Mouse (Mus musculus) lung, embryonic 14.5 days (tissue): ENCODE results near the gene Triobp. TPM values are rescaled to one million over a fixed set of nuclear protein-coding genes. Genes with fewer than 3 reads are reported as not detected.

Experiments used
- ATAC-seq: fragments of 200-750 bp; cut with Nextera tagmentation; 2 replicates; pipeline ENCODE4 v1.8.0; 2017; ENCODE audit warnings: mild to moderate bottlenecking, moderate TSS enrichment, moderate library complexity; ENCODE audit not compliant: insufficient read depth
- DNase-seq: peaks from one replicate; pipeline ENCODE4 v3.0.0-alpha.2; 2015
- H3K27ac ChIP-seq: fragments of 300-500 bp; sonication (generic); 2 replicates; pipeline ENCODE4 v1.5.1; 2014; ENCODE audit warnings: low read depth, mild to moderate bottlenecking, moderate library complexity
- H3K27me3 ChIP-seq: fragments of 300-500 bp; sonication (generic); 2 replicates; pipeline ENCODE4 v1.6.1; 2014; ENCODE audit warnings: low read length, control low read depth; ENCODE audit not compliant: insufficient read depth
- H3K36me3 ChIP-seq: fragments of 300-500 bp; sonication (generic); 2 replicates; pipeline ENCODE4 v1.6.1; 2014; ENCODE audit warnings: control low read depth; ENCODE audit not compliant: insufficient read depth
- H3K4me1 ChIP-seq: fragments of 300-500 bp; sonication (generic); 2 replicates; pipeline ENCODE4 v1.6.1; 2014; ENCODE audit warnings: antibody characterized with exemption, control low read depth; ENCODE audit not compliant: insufficient read depth
- H3K4me2 ChIP-seq: fragments of 300-500 bp; sonication (generic); 2 replicates; pipeline ENCODE4 v1.6.1; 2014; ENCODE audit warnings: mild to moderate bottlenecking
- H3K4me3 ChIP-seq: fragments of 300-500 bp; sonication (generic); 2 replicates; pipeline ENCODE4 v1.5.1; 2014; ENCODE audit warnings: low read depth, low read length
- H3K9ac ChIP-seq: fragments of 300-500 bp; sonication (generic); 2 replicates; pipeline ENCODE4 v1.6.1; 2014
- H3K9me3 ChIP-seq: fragments of 300-500 bp; sonication (generic); 2 replicates; pipeline ENCODE4 v1.6.1; 2016; ENCODE audit warnings: low read depth, low read length, control low read depth
- CTCF ChIP-seq: IDR thresholded peaks from 2 replicates; pipeline ENCODE4 v1.5.1; 2016; ENCODE audit warnings: antibody characterized with exemption, low read depth
- WGBS: fragments of 180-500 bp; shearing (Covaris S2); extraction: QIAGEN DNeasy Blood & Tissue Kit; methylation state at CpG from one replicate; pipeline ENCODE4 v1.1.7; 2014; 5-methylcytosine and 5-hydroxymethylcytosine counted together
- polyA plus RNA-seq: library from polyadenylated mRNA; unstranded; fragments of >200 nt; fragmentation: Nextera tagmentation; extraction: Ambion mirVana; gene quantifications from 2 replicates; pipeline ENCODE4 v1.2.1, GENCODE M21; 2014

Triobp gene
- polyA plus RNA-seq, 1 experiment from 2014 or later, result 49.2 TPM

GRCm38 (mm10) chr15:78957021-78957420 is 9.5 kb downstream of the Triobp start:
- H3K9ac ChIP-seq, result no peak overlapping the region
- no peaks in the 10 kb centered on the region for H3K27me3 ChIP-seq
- 39% methylated on average over 15 of the region's 15 CpGs for WGBS
- no peak overlapping the region for H3K4me3 ChIP-seq
- H3K27ac ChIP-seq, result no peak overlapping the region; the same call in 1 of the 2 replicates
- H3K9me3 ChIP-seq, result no peaks in the 10 kb centered on the region
- H3K4me1 ChIP-seq, result no peaks in the 10 kb centered on the region
- no peak overlapping the region for H3K4me2 ChIP-seq
- no peak for TF ChIP-seq CTCF
- DNase-seq, result no peak
- H3K36me3 ChIP-seq, result no peaks in the 10 kb centered on the region
- no peak for ATAC-seq

- WGBS, result 79% methylated on average over 11 of the region's 11 CpGs
- H3K9ac ChIP-seq, result no peak overlapping the region
- no peak for ATAC-seq
- no peak overlapping the region for H3K27ac ChIP-seq
- no peak overlapping the region for H3K4me2 ChIP-seq
- H3K36me3 ChIP-seq, result no peaks in the 10 kb centered on the region
- no peaks in the 10 kb centered on the region for H3K4me1 ChIP-seq
- H3K9me3 ChIP-seq, result no peaks in the 10 kb centered on the region
- H3K4me3 ChIP-seq, result no peak overlapping the region
- H3K27me3 ChIP-seq, result no peaks in the 10 kb centered on the region
- no peak for TF ChIP-seq CTCF
- no peak for DNase-seq
Observed at GRCm38 (mm10) chr15:78959537-78959936, 12.0 kb downstream of the Triobp start.

DNA sequence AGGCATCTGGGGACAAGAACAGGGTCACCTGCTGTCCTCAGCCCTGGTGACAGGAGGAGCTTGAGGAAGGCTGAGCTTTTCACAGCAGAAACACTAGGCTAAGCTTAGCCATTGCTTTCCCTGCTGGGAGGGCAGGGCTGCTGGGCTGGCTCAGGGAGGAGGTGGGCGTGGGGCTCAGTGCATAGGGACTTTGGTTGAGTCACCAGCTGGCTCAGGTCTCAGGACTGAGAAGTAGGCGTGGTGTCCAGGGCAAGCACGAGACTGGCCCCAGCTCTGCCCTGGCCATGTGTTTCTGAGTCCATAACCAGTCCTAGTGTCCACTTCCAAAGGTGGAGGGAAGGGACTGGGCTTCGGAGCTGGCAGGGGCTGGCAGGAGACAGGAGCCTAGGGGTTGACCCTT is 12.6 kb downstream of the Triobp start:
- 67% methylated on average over 4 of the region's 4 CpGs for WGBS
- ATAC-seq, result no peak

GRCm38 (mm10) chr15:78962885-78963284 is 15.4 kb downstream of the Triobp start:
- no peaks in the 10 kb centered on the region for H3K4me1 ChIP-seq
- no peaks in the 10 kb centered on the region for H3K9me3 ChIP-seq
- TF ChIP-seq CTCF, result peak; percentile 91
- no peaks in the 10 kb centered on the region for H3K36me3 ChIP-seq
- no peak overlapping the region for H3K9ac ChIP-seq
- H3K27me3 ChIP-seq, result no peaks in the 10 kb centered on the region
- no peak overlapping the region for H3K4me2 ChIP-seq
- peak; percentile 63; the same call in 1 of the 2 replicates for ATAC-seq
- H3K27ac ChIP-seq, result no peak overlapping the region
- H3K4me3 ChIP-seq, result no peak overlapping the region
- peak; percentile 85 for DNase-seq
- WGBS, result 35% methylated on average over 2 of the region's 2 CpGs

More for the DNA sequence above, 12.6 kb downstream of the Triobp start:
- H3K36me3 ChIP-seq, result no peaks in the 10 kb centered on the region
- H3K27me3 ChIP-seq, result no peaks in the 10 kb centered on the region
- no peaks in the 10 kb centered on the region for H3K9me3 ChIP-seq
- no peak for DNase-seq
- H3K4me3 ChIP-seq, result no peak overlapping the region
- H3K27ac ChIP-seq, result no peak overlapping the region
- H3K4me1 ChIP-seq, result no peaks in the 10 kb centered on the region
- H3K4me2 ChIP-seq, result no peak overlapping the region
- no peak overlapping the region for H3K9ac ChIP-seq
- no peak for TF ChIP-seq CTCF

GRCm38 (mm10) chr15:78971626-78972025 is 24.1 kb downstream of the Triobp start:
- ATAC-seq (no peak), DNase-seq (no peak)
- no peaks in the 10 kb centered on the region for H3K27me3 ChIP-seq
- 67% methylated on average over 6 of the region's 6 CpGs for WGBS
- H3K9ac ChIP-seq, result no peak overlapping the region
- no peaks in the 10 kb centered on the region for H3K4me1 ChIP-seq
- no peak for TF ChIP-seq CTCF
- H3K36me3 ChIP-seq, result no peaks in the 10 kb centered on the region
- H3K27ac ChIP-seq, result no peak overlapping the region
- no peaks in the 10 kb centered on the region for H3K9me3 ChIP-seq
- H3K4me2 ChIP-seq, result no peak overlapping the region
- no peak overlapping the region for H3K4me3 ChIP-seq

DNA sequence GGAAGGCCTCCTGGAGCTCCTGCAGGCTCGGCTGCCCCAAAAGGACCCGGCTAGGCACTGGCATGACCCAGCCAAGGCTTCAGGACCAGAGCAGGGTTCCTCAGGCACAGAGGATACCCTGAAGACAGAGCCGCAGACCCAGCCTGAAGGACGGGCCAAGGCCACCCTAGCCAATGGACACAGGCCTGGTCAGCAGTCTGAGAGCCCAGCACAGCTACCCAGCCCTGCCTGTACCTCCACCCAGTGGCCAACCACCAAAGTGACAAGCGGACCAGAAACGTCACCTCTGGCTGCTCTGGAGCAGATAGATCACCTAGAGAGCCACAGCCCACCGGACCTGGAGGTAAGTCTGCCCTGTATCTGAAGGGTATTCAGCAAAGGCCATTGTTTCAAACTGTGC is 26.4 kb downstream of the Triobp start:
- Histone ChIP-seq H3K4me3 (no peak overlapping the region), H3K27ac (no peak overlapping the region), H3K9ac (no peak overlapping the region), H3K36me3 (no peaks in the 10 kb centered on the region), H3K9me3 (no peaks in the 10 kb centered on the region), H3K4me1 (peaks cover 7% of the 10 kb centered on the region), H3K4me2 (no peak overlapping the region), H3K27me3 (no peaks in the 10 kb centered on the region)
- DNase-seq, result no peak
- WGBS, result 73% methylated on average over 7 of the region's 7 CpGs
- TF ChIP-seq CTCF, result peak; percentile 43
- no peak for ATAC-seq

DNA sequence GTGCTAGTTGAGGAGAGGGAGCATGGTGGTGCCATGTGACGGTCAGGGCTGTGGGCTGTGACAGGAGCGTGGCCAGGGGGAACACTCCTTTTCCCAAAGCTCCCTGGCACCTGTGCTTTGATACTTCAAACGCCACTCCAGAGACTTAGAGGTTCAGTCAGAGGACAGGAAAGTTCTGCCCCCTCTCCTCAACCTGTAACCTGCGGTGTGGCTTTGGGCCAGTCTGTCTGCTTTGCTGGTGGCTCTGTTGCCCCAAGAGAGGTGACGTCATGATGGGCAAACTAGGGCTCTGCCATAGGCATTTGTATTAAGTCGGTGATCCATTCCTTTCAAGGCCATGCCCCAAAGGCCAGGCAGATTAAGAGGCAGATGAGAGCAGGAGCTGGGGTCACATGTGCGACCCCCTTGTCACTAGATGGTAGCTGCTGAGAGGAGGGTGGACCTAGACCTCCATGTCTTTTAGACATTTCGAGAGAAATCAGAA is 30.2 kb downstream of the Triobp start:
- no peak for ATAC-seq
- WGBS, result 85% methylated on average over 8 of the region's 8 CpGs
- Histone ChIP-seq H3K36me3 (no peaks in the 10 kb centered on the region), H3K9ac (no peak overlapping the region), H3K27ac (no peak overlapping the region), H3K9me3 (no peaks in the 10 kb centered on the region), H3K4me1 (peaks cover 16% of the 10 kb centered on the region), H3K4me3 (no peak overlapping the region), H3K27me3 (no peaks in the 10 kb centered on the region), H3K4me2 (no peak overlapping the region)
- TF ChIP-seq CTCF, result no peak
- DNase-seq, result no peak
